In genomic region chr12:17992572-17992971, GRCm38 (mm10) we compare ENCODE assay signal across 8 mouse cellular contexts.
A peak's percentile ranks its signal among the peaks of the same experiment; 100 is the strongest.
DNase-seq lines count a peak whose midpoint lies in the region; ATAC-seq lines count a peak whose summit lies in the region.
"Not testable (repeated sequence)": the region's sequence is repeated elsewhere in the genome, so short reads cannot be mapped to it uniquely, and the experiment has no call there.

No protein-coding gene starts in this region.

- H3K36me3 ChIP-seq in liver, embryonic 13.5 days; midbrain, embryonic 16.5 days (ENCODE audit: control insufficient read depth, insufficient read depth, low read length); stomach, embryonic 15.5 days: not testable (repeated sequence)

- not testable (repeated sequence) for H3K9ac ChIP-seq in liver, embryonic 13.5 days
- peak overlapping the region; percentile 50 for H3K9ac ChIP-seq in midbrain, embryonic 16.5 days (ENCODE audit: low read depth, low read length)
- peak overlapping the region; percentile 29; the same call in 1 of the 2 replicates for H3K9ac ChIP-seq in stomach, embryonic 15.5 days

- not testable (repeated sequence) for H3K9me3 ChIP-seq in liver, embryonic 13.5 days (replicated peaks); midbrain, embryonic 16.5 days (replicated peaks; ENCODE audit: control insufficient read depth, low read length, poor library complexity, severe bottlenecking); stomach, embryonic 15.5 days

- 0 out of 2 replicates have a peak, but pooled peaks have one; percentile 47 for ATAC-seq in liver, embryonic 13.5 days (ENCODE audit: low read depth)
- ATAC-seq in midbrain, embryonic 16.5 days: peak; percentile 91
- peak; percentile 82; the same call in 1 of the 2 replicates for ATAC-seq in stomach, embryonic 15.5 days (ENCODE audit: insufficient read depth, low FRiP score, low read depth)

- H3K4me3 ChIP-seq in liver, embryonic 13.5 days (replicated peaks): peak overlapping the region; percentile 46
- H3K4me3 ChIP-seq in midbrain, embryonic 16.5 days (ENCODE audit: low read depth, low read length): peak overlapping the region; percentile 47
- peak overlapping the region; percentile 55 for H3K4me3 ChIP-seq in stomach, embryonic 15.5 days (replicated peaks)

- H3K27me3 ChIP-seq in liver, embryonic 13.5 days; midbrain, embryonic 16.5 days (ENCODE audit: control insufficient read depth, insufficient read depth, low read depth, low read length); stomach, embryonic 15.5 days (replicated peaks): not testable (repeated sequence)

- H3K4me2 ChIP-seq in liver, embryonic 13.5 days: peak overlapping the region; percentile 55
- peak overlapping the region; percentile 50 for H3K4me2 ChIP-seq in midbrain, embryonic 16.5 days (ENCODE audit: low read length)
- peak overlapping the region; percentile 58 for H3K4me2 ChIP-seq in stomach, embryonic 15.5 days

- H3K4me1 ChIP-seq in liver, embryonic 13.5 days (replicated peaks); midbrain, embryonic 16.5 days (ENCODE audit: control insufficient read depth, insufficient read depth, low read length); stomach, embryonic 15.5 days: not testable (repeated sequence)

- intact Hi-C loops in heart, postnatal 36 days (cut with DNase I): not testable (repeated sequence)

- not testable (repeated sequence) for H3K27ac ChIP-seq in liver, embryonic 13.5 days; midbrain, embryonic 16.5 days (ENCODE audit: low read length); stomach, embryonic 15.5 days

- peak; percentile 78 for DNase-seq in ES-CJ7 (ENCODE audit: low read depth, low spot score)
- peak; percentile 1 to 18 for DNase-seq in cerebellum, postnatal 4 days (ENCODE audit: low spot score in 2 of 2)
- DNase-seq in frontal cortex, postnatal 14 days (ENCODE audit: low spot score in 2 of 2): peak; percentile 6 to 9
- DNase-seq in heart, postnatal 36 days: peak; percentile 1 to 7
- DNase-seq in kidney, postnatal 4 days: peak; percentile 58 to 73
- peak; percentile 52 for DNase-seq in liver, embryonic 13.5 days

- 1% methylated on average over 42 of the region's 44 CpGs for WGBS in liver, embryonic 13.5 days (ENCODE audit: insufficient replicate concordance)
- WGBS in midbrain, embryonic 16.5 days: under 1% methylated on average over 31 of the region's 44 CpGs
- WGBS in stomach, embryonic 15.5 days: 1% methylated on average over 33 of the region's 44 CpGs

Comparison
In these comparisons a context has a peak if more than half of its experiments do, and no peak if none do; other contexts are left out.
1. DNase-seq: peak in every context shown above with its lines; median percentile 78 in ES-CJ7; 66 in kidney, postnatal 4 days; 52 in liver, embryonic 13.5 days; 10 in cerebellum, postnatal 4 days; 8 in frontal cortex, postnatal 14 days; 4 in heart, postnatal 36 days.